Mouse (Mus musculus): ENCODE data around the gene Tro.
A peak's percentile ranks its signal among the peaks of the same experiment; 100 is the strongest.

The Tro gene

DNA sequence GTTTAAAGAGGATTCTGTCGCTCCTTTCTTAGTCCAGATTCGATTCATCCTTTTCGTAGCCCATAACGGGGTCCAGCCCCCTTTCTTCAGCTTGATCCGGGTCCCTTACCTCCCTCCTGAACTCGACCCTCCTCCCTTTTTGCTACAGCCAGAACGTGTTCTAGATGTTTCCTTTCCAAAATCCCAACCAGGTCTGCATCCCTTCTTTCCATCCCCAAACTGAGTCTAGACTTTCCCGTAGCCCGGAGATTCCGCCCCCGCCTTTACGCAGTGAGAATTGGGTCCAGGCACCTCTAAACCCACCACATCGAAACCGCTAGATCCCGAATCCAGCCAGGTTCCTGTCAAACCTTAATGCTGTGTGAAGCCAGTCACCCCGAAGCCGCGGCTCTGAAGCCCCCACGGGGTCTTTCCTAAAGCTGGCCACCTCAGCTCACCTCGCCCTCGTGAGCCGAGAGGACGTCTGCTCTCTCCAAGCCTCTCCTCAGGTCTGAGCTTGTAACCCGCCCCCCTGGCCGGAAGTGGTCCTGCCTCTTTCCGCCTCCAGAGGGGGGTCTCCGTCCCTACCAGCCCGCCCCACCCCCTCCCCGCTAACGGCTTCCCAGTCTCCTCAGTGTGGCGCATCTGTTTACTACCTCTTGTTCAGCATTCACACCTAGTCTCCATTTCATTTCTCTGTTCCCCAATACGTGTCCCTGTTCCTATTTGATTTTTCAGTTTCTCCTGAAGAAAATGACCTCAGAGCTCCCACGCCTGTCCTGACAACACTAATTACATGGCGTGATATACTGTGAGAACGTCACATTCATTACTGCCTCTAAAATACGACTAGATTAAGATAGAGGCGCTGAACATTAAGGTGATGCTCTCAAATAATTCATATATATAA, at the start of gene Tro:
Gene Tro, minus strand, starts transcription at position 676 of the 889 bp plus-strand sequence.
- DNase-seq: peak; percentile 66

DNA sequence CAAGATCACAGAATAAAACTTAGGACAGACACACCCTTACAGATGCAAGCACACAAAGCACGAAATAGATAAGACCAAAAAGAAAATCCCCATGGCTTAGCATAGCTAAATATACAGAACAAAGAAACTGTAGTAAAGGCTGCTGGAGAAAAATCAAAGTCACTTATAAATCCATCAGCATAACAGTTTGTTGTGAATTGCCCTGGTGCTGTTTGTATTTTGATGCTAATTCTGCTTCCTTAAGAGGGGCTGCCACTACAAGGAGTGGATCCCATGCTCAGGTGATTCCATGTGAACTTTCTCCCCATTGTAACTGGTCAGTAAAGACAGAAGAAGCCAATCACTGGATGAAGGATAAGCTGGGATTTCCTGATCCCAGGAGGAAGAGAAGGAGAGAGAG, 20.1 kb upstream of the Tro start:
- DNase-seq: no peak

- no peak for DNase-seq
Observed at GRCm38 (mm10) chrX:150662809-150663208, 5.4 kb upstream of the Tro start.

- DNase-seq: no peak
Observed at GRCm38 (mm10) chrX:150657797-150658118, 375 bp upstream of the Tro start.

- DNase-seq: peak; percentile 65
Observed at GRCm38 (mm10) chrX:150656122-150656907, 1.1 kb downstream of the Tro start.

DNA sequence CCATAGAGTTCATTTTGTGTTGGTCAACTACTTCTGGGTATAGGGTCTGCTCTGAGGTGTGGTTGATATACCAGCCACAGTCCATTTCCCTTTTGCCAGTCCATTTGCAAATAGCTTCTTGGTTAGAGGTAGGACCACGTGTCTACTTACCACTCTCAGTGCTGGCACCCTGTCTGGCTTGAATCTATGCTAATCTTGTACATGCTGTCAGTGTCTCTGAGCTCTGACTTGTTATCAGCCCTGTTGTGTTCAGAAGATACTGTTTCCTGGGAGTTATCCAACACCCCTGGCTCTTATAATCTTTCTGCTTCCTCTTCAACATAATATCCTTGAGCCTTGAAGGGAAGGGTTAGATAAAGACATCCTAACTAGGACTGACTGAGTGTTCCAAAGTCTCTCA, 21.0 kb downstream of the Tro start:
- no peak for DNase-seq

- no peak for DNase-seq
Observed at GRCm38 (mm10) chrX:150598882-150599281, 58.5 kb downstream of the Tro start.
